In genomic region chr19:21165763-21166464, GRCm38 (mm10) we compare ENCODE assay signal across 12 mouse cellular contexts.
DNase-seq lines count a peak whose midpoint lies in the region; ATAC-seq and TF ChIP-seq lines count a peak whose summit lies in the region.
"Had no signal": no experiment of that assay in that cellular context is flagged by ENCODE, and none has a peak within 500 bp of the region (broad histone marks: within the 10 kb centered on the region; RNA-seq: fewer than 3 reads in every experiment).

No protein-coding gene starts in this region.

- H3K4me1 ChIP-seq in forebrain, postnatal 0 days (ENCODE audit: insufficient read depth) = peaks cover 8% of the 10 kb centered on the region; the same call in 1 of the 2 replicates
- no peaks in the 10 kb centered on the region for H3K4me1 ChIP-seq in cerebellum, adult 2 months (ENCODE audit: control insufficient read depth, insufficient read depth, low read length)

- H3K36me3 ChIP-seq in forebrain, postnatal 0 days (ENCODE audit: insufficient read depth) = no peaks in the 10 kb centered on the region

- ATAC-seq in forebrain, postnatal 0 days = peak; percentile 91
- ATAC-seq: activated CD4-positive, CD25-positive, alpha-beta regulatory T cell, adult 4 months had no signal

- intact Hi-C loops in left cerebral cortex, postnatal 4 days (cut with DNase I) = no loop called here

- peak; percentile 32 for DNase-seq in left cerebral cortex, postnatal 4 days
- no peak for DNase-seq in left cerebral cortex, adult 18-20 months (ENCODE audit: low spot score in 2 of 2)
- DNase-seq in forebrain, postnatal 0 days = peak; percentile 58
- DNase-seq in mesoderm, embryonic 11.5 days (ENCODE audit: low read depth, low spot score) = peak; percentile 61
- DNase-seq in retina, postnatal 7 days (ENCODE audit: low read depth, low spot score) = peak; percentile 19
- DNase-seq in cerebellum, adult 2 months = no peak
- DNase-seq in cerebellum, adult 9-10 months = no peak
- DNase-seq in c-Kit-positive CD71-positive TER-119-positive erythroid progenitor cells, embryonic 14.5 days (ENCODE audit: low spot score) = no peak
- DNase-seq: kidney, adult 8-10 months; liver; thymus, postnatal 14 days had no signal

- H3K27ac ChIP-seq in forebrain, postnatal 0 days (ENCODE audit: low read depth, low read length) = no peak overlapping the region
- no peak overlapping the region for H3K27ac ChIP-seq in cerebellum, adult 2 months (ENCODE audit: insufficient read depth, low read length)

- TF ChIP-seq POLR2A in cerebellum, adult 2 months (IDR thresholded peaks at IDR 0.05; ENCODE audit: borderline replicate concordance, insufficient read depth, low read length) = no peak

- peak overlapping the region; percentile 21 for H3K4me2 ChIP-seq in forebrain, postnatal 0 days (ENCODE audit: low read depth)

- TF ChIP-seq CTCF in forebrain, postnatal 0 days (IDR thresholded peaks at IDR 0.05; ENCODE audit: low read depth) = no peak
- TF ChIP-seq CTCF in cerebellum, adult 2 months (IDR thresholded peaks at IDR 0.05; ENCODE audit: borderline replicate concordance, insufficient read depth, low read depth, low read length) = no peak

- no peaks in the 10 kb centered on the region for H3K9me3 ChIP-seq in forebrain, postnatal 0 days (ENCODE audit: low read length)

- WGBS in forebrain, postnatal 0 days = 6% methylated on average over 10 of the region's 10 CpGs
- 49% methylated on average over 10 of the region's 10 CpGs for WGBS in cerebellum, adult 2 months

- H3K4me3 ChIP-seq in forebrain, postnatal 0 days (ENCODE audit: low read depth, low read length) = no peak overlapping the region
- H3K4me3 ChIP-seq in cerebellum, adult 2 months (replicated peaks; ENCODE audit: insufficient read depth, low read depth, low read length) = no peak overlapping the region

- H3K9ac ChIP-seq in forebrain, postnatal 0 days = no peak overlapping the region

- no peaks in the 10 kb centered on the region for H3K27me3 ChIP-seq in forebrain, postnatal 0 days (ENCODE audit: insufficient read depth, low read length)
- H3K27me3 ChIP-seq in cerebellum, adult 2 months (ENCODE audit: control insufficient read depth, insufficient read depth, low read length) = no peaks in the 10 kb centered on the region

Comparison
In these comparisons a context has a peak if more than half of its experiments do, and no peak if none do; other contexts are left out.
1. DNase-seq: peak in left cerebral cortex, postnatal 4 days (single experiment), forebrain, postnatal 0 days (single experiment), mesoderm, embryonic 11.5 days (single experiment) and retina, postnatal 7 days (single experiment); none in left cerebral cortex, adult 18-20 months (0 of 2), cerebellum, adult 2 months (0 of 2), cerebellum, adult 9-10 months (single experiment) and c-Kit-positive CD71-positive TER-119-positive erythroid progenitor cells, embryonic 14.5 days (single experiment).